Mouse (Mus musculus) macrophage (primary cell): ENCODE measurements around the gene Tectb. TPM values are rescaled to one million over a fixed set of nuclear protein-coding genes. Genes with fewer than 3 reads are reported as not detected.

Experiments
- H3K27ac ChIP-seq: fragments of 350-480 bp; formaldehyde crosslinking; 2 replicates; pipeline ENCODE4 v1.9.0; 2021
- H3K36me3 ChIP-seq: fragments of 350-480 bp; formaldehyde crosslinking; 2 replicates; pipeline ENCODE4 v1.9.0; 2021; ENCODE audit errors: inconsistent target
- H3K4me3 ChIP-seq: fragments of 350-480 bp; formaldehyde crosslinking; 2 replicates; pipeline ENCODE4 v1.9.0; 2021; ENCODE audit errors: inconsistent target
- H3K79me2 ChIP-seq: fragments of 350-480 bp; formaldehyde crosslinking; 2 replicates; pipeline ENCODE4 v1.9.0; 2021; ENCODE audit errors: inconsistent target
- WGBS: methylation state at CpG from one replicate; pipeline ENCODE4 v1.1.7; 2026; ENCODE audit warnings: inconsistent platforms; ENCODE audit not compliant: missing documents; 5-methylcytosine and 5-hydroxymethylcytosine counted together
- polyA plus RNA-seq: library from polyadenylated mRNA; stranded (reverse); fragments of 250-400 nt; gene quantifications from 3 replicates; pipeline ENCODE4 v1.2.4, GENCODE M21; 2018; ENCODE audit warnings: inconsistent platforms

Tectb gene
- polyA plus RNA-seq, 1 experiment from 2014 or later, result not detected

- WGBS, result 91% methylated on average over 5 of the region's 5 CpGs
- no peaks in the 10 kb centered on the region for H3K36me3 ChIP-seq
- H3K4me3 ChIP-seq, result no peak overlapping the region
- H3K27ac ChIP-seq, result no peak overlapping the region
- H3K79me2 ChIP-seq, result no peaks in the 10 kb centered on the region
Observed at GRCm38 (mm10) chr19:55236564-55236963, 56.0 kb downstream of the Tectb start.

GRCm38 (mm10) chr19:55239766-55240426 lies 59.4 kb downstream of the Tectb start:
- no peak overlapping the region for H3K4me3 ChIP-seq
- no peak overlapping the region for H3K27ac ChIP-seq
- H3K79me2 ChIP-seq, result no peaks in the 10 kb centered on the region
- 56% methylated on average over 6 of the region's 6 CpGs for WGBS
- no peaks in the 10 kb centered on the region for H3K36me3 ChIP-seq

GRCm38 (mm10) chr19:55241186-55241645 lies 60.7 kb downstream of the Tectb start, which contains the start of gene Gucy2g:
TSS of gene Gucy2g (minus strand) at chr19:55241236.
- Histone ChIP-seq H3K4me3 (no peak within 1 kb of the TSS), H3K27ac (no peak within 1 kb of the TSS), H3K36me3 (no peaks in the 10 kb centered on the region), H3K79me2 (no peaks in the 10 kb centered on the region)
- WGBS, result 93% methylated on average over 6 of the region's 6 CpGs

- Histone ChIP-seq H3K27ac (no peak overlapping the region), H3K36me3 (no peaks in the 10 kb centered on the region), H3K79me2 (no peaks in the 10 kb centered on the region), H3K4me3 (no peak overlapping the region)
- 41% methylated on average over 7 of the region's 7 CpGs for WGBS
Observed at GRCm38 (mm10) chr19:55244791-55245231, 64.3 kb downstream of the Tectb start.

Other genes with a start within 250 kb of the Tectb start
- gene Gpam, start 53.5 kb upstream of the Tectb start, polyA plus RNA-seq, result 4.3 to 6.9 TPM (median 4.8 TPM) in 3 replicates
- gene Gucy2g, start 60.5 kb downstream of the Tectb start, polyA plus RNA-seq, result not detected in 3 replicates
- 48.7 to 121 TPM (median 77.5 TPM) in 3 replicates for gene Acsl5, start 71.2 kb downstream of the Tectb start, polyA plus RNA-seq
- 37.7 to 54.0 TPM (median 47.5 TPM) in 3 replicates for gene Zdhhc6, start 135.3 kb downstream of the Tectb start, polyA plus RNA-seq
- gene Vti1a, start 135.6 kb downstream of the Tectb start, polyA plus RNA-seq, result 25.9 to 41.8 TPM (median 39.9 TPM) in 3 replicates